Mouse (Mus musculus) stomach, postnatal 0 days (tissue): ENCODE results near the gene Bet1l.

Experiments
- CTCF ChIP-seq: IDR thresholded peaks from 2 replicates; pipeline ENCODE4 v1.5.1; 2016; ENCODE audit warnings: antibody characterized with exemption, low read depth, mild to moderate bottlenecking, moderate library complexity
- EP300 ChIP-seq: optimal IDR thresholded peaks from 2 replicates; pipeline ENCODE3; 2016; ENCODE audit warnings: antibody characterized with exemption

- TF ChIP-seq CTCF (peak; percentile 94), EP300 (no peak)
Observed at GRCm38 (mm10) chr7:140903212-140903611, 45.8 kb upstream of the Bet1l start.
